Mouse (Mus musculus) forebrain, embryonic 13.5 days (tissue): ENCODE data around the gene Zfp810. TPM values are rescaled to one million over a fixed set of nuclear protein-coding genes. Genes with fewer than 3 reads are reported as not detected.

Source experiments
- ATAC-seq: fragments of 200-750 bp; cut with Nextera tagmentation; 2 replicates; pipeline ENCODE4 v1.8.0; 2017
- H3K27ac ChIP-seq: fragments of 300-500 bp; sonication (generic); 2 replicates; pipeline ENCODE4 v1.5.1; 2015; ENCODE audit warnings: inconsistent platforms, mild to moderate bottlenecking, moderate library complexity
- H3K27me3 ChIP-seq: fragments of 300-500 bp; sonication (generic); 2 replicates; pipeline ENCODE4 v1.6.1; 2015; ENCODE audit warnings: mild to moderate bottlenecking, inconsistent platforms
- H3K36me3 ChIP-seq: fragments of 300-500 bp; sonication (generic); 2 replicates; pipeline ENCODE4 v1.6.1; 2015; ENCODE audit warnings: mild to moderate bottlenecking, inconsistent platforms; ENCODE audit not compliant: poor library complexity, severe bottlenecking
- H3K4me1 ChIP-seq: fragments of 300-500 bp; sonication (generic); 2 replicates; pipeline ENCODE4 v1.6.1; 2015; ENCODE audit warnings: inconsistent platforms
- H3K4me2 ChIP-seq: fragments of 300-500 bp; sonication (generic); 2 replicates; pipeline ENCODE4 v1.6.1; 2015; ENCODE audit warnings: inconsistent platforms, mild to moderate bottlenecking, moderate library complexity
- H3K4me3 ChIP-seq: fragments of 300-500 bp; sonication (generic); 2 replicates; pipeline ENCODE4 v1.5.1; 2015; ENCODE audit warnings: mild to moderate bottlenecking, inconsistent platforms
- H3K9ac ChIP-seq: fragments of 300-500 bp; sonication (generic); 2 replicates; pipeline ENCODE4 v1.6.1; 2015; ENCODE audit warnings: mild to moderate bottlenecking, inconsistent platforms
- H3K9me3 ChIP-seq: fragments of 300-500 bp; sonication (generic); replicated peaks from 2 replicates; pipeline ENCODE4 v1.6.1; 2016; ENCODE audit warnings: inconsistent platforms
- WGBS: fragments of 180-500 bp; shearing (Covaris S2); methylation state at CpG from one replicate; pipeline ENCODE4 v1.1.7; 2015; 5-methylcytosine and 5-hydroxymethylcytosine counted together
- polyA plus RNA-seq: library from polyadenylated mRNA; unstranded; fragments of >200 nt; fragmentation: Nextera tagmentation; extraction: Ambion mirVana; gene quantifications from 2 replicates; pipeline ENCODE4 v1.2.1, GENCODE M21; 2015

Zfp810 gene
- polyA plus RNA-seq = 32.9 and 33.8 TPM in 2 replicates

- Histone ChIP-seq H3K9me3 (peaks cover 17% of the 10 kb centered on the region), H3K4me2 (peak within 1 kb of the TSS; percentile 76), H3K27ac (peak within 1 kb of the TSS; percentile 88), H3K27me3 (no peaks in the 10 kb centered on the region), H3K36me3 (peaks cover 30% of the 10 kb centered on the region), H3K4me1 (peaks cover 16% of the 10 kb centered on the region), H3K9ac (peak within 1 kb of the TSS; percentile 99), H3K4me3 (peak within 1 kb of the TSS; percentile 84)
- peak; percentile 100 for ATAC-seq
- under 1% methylated on average over 56 of the region's 56 CpGs for WGBS
Measured at GRCm38 (mm10) chr9:22307156-22307919, at the start of gene Zfp810. Gene Zfp810 (minus strand): TSS chr9:22307648.

GRCm38 (mm10) chr9:22355919-22356318 is 48.5 kb upstream of the Zfp810 start:
- Histone ChIP-seq H3K9me3 (no peaks in the 10 kb centered on the region), H3K9ac (no peak overlapping the region), H3K27ac (no peak overlapping the region), H3K27me3 (no peaks in the 10 kb centered on the region), H3K4me3 (no peak overlapping the region), H3K4me2 (no peak overlapping the region), H3K4me1 (no peaks in the 10 kb centered on the region), H3K36me3 (peaks cover 63% of the 10 kb centered on the region)
- peak; percentile 67; the same call in 1 of the 2 replicates for ATAC-seq
- WGBS = 51% methylated on average over 3 of the region's 3 CpGs

- H3K4me2 ChIP-seq = no peak overlapping the region
- H3K4me1 ChIP-seq = no peaks in the 10 kb centered on the region
- H3K27ac ChIP-seq = no peak overlapping the region
- 84% methylated on average over 5 of the region's 5 CpGs for WGBS
- H3K9ac ChIP-seq = no peak overlapping the region
- no peaks in the 10 kb centered on the region for H3K9me3 ChIP-seq
- no peaks in the 10 kb centered on the region for H3K27me3 ChIP-seq
- peaks cover 51% of the 10 kb centered on the region for H3K36me3 ChIP-seq
- no peak overlapping the region for H3K4me3 ChIP-seq
- no peak for ATAC-seq
Measured at GRCm38 (mm10) chr9:22353901-22354300, 46.5 kb upstream of the Zfp810 start.

- Histone ChIP-seq H3K9ac (no peak overlapping the region), H3K4me3 (no peak overlapping the region), H3K4me2 (no peak overlapping the region), H3K27me3 (no peaks in the 10 kb centered on the region), H3K36me3 (peaks cover 47% of the 10 kb centered on the region), H3K9me3 (no peaks in the 10 kb centered on the region), H3K27ac (no peak overlapping the region), H3K4me1 (no peaks in the 10 kb centered on the region)
- 97% methylated on average over 5 of the region's 5 CpGs for WGBS
- ATAC-seq = no peak
Measured at GRCm38 (mm10) chr9:22353465-22353864, 46.0 kb upstream of the Zfp810 start.

GRCm38 (mm10) chr9:22340331-22340730 is 32.9 kb upstream of the Zfp810 start:
- peaks cover 73% of the 10 kb centered on the region for H3K36me3 ChIP-seq

GRCm38 (mm10) chr9:22337217-22337616 is 29.8 kb upstream of the Zfp810 start:
- Histone ChIP-seq H3K27me3 (no peaks in the 10 kb centered on the region), H3K9me3 (no peaks in the 10 kb centered on the region), H3K9ac (no peak overlapping the region), H3K4me1 (no peaks in the 10 kb centered on the region), H3K4me2 (no peak overlapping the region), H3K4me3 (no peak overlapping the region), H3K36me3 (peaks cover 79% of the 10 kb centered on the region), H3K27ac (no peak overlapping the region)
- ATAC-seq = no peak
- WGBS = 100% methylated on average over 2 of the region's 2 CpGs

More at GRCm38 (mm10) chr9:22340331-22340730, 32.9 kb upstream of the Zfp810 start:
- no peak overlapping the region for H3K27ac ChIP-seq
- no peak for ATAC-seq
- no peak overlapping the region for H3K9ac ChIP-seq
- no peak overlapping the region for H3K4me3 ChIP-seq
- 78% methylated on average over 1 of the region's 1 CpGs for WGBS
- no peaks in the 10 kb centered on the region for H3K9me3 ChIP-seq
- H3K4me1 ChIP-seq = no peaks in the 10 kb centered on the region
- H3K4me2 ChIP-seq = no peak overlapping the region
- H3K27me3 ChIP-seq = no peaks in the 10 kb centered on the region

- no peaks in the 10 kb centered on the region for H3K27me3 ChIP-seq
- H3K4me1 ChIP-seq = peaks cover 14% of the 10 kb centered on the region
- H3K9me3 ChIP-seq = no peaks in the 10 kb centered on the region
- peak; percentile 93 for ATAC-seq
- H3K4me3 ChIP-seq = peak overlapping the region; percentile 50
- under 1% methylated on average over 32 of the region's 32 CpGs for WGBS
- no peak overlapping the region for H3K27ac ChIP-seq
- peaks cover 15% of the 10 kb centered on the region for H3K36me3 ChIP-seq
- H3K4me2 ChIP-seq = peak overlapping the region; percentile 87
- H3K9ac ChIP-seq = peak overlapping the region; percentile 65
Measured at GRCm38 (mm10) chr9:22327475-22328387, 20.3 kb upstream of the Zfp810 start.

GRCm38 (mm10) chr9:22327099-22327474 is 19.6 kb upstream of the Zfp810 start:
- no peaks in the 10 kb centered on the region for H3K9me3 ChIP-seq
- 16% methylated on average over 9 of the region's 9 CpGs for WGBS
- H3K27ac ChIP-seq = no peak overlapping the region
- H3K36me3 ChIP-seq = peaks cover 11% of the 10 kb centered on the region
- peak overlapping the region; percentile 50 for H3K4me3 ChIP-seq
- H3K4me1 ChIP-seq = peaks cover 14% of the 10 kb centered on the region
- H3K4me2 ChIP-seq = peak overlapping the region; percentile 87
- no peaks in the 10 kb centered on the region for H3K27me3 ChIP-seq
- ATAC-seq = no peak
- H3K9ac ChIP-seq = peak overlapping the region; percentile 65

GRCm38 (mm10) chr9:22324579-22324978 is 17.1 kb upstream of the Zfp810 start:
- no peak overlapping the region for H3K27ac ChIP-seq
- no peak overlapping the region for H3K4me3 ChIP-seq
- peaks cover 14% of the 10 kb centered on the region for H3K4me1 ChIP-seq
- no peak overlapping the region for H3K4me2 ChIP-seq
- H3K27me3 ChIP-seq = no peaks in the 10 kb centered on the region
- H3K9me3 ChIP-seq = no peaks in the 10 kb centered on the region
- no peak overlapping the region for H3K9ac ChIP-seq
- no peak for ATAC-seq
- 92% methylated on average over 1 of the region's 1 CpGs for WGBS
- no peaks in the 10 kb centered on the region for H3K36me3 ChIP-seq

- no peak overlapping the region for H3K4me2 ChIP-seq
- no peak for ATAC-seq
- H3K9me3 ChIP-seq = 0 out of 2 replicates have a peak, but pooled peaks cover 1% of the 10 kb centered on the region
- no peak overlapping the region for H3K27ac ChIP-seq
- H3K4me3 ChIP-seq = no peak overlapping the region
- peaks cover 7% of the 10 kb centered on the region for H3K4me1 ChIP-seq
- no peaks in the 10 kb centered on the region for H3K36me3 ChIP-seq
- no peak overlapping the region for H3K9ac ChIP-seq
- no peaks in the 10 kb centered on the region for H3K27me3 ChIP-seq
- 88% methylated on average over 8 of the region's 8 CpGs for WGBS
Measured at GRCm38 (mm10) chr9:22322381-22323211, 15.1 kb upstream of the Zfp810 start.

- no peak overlapping the region for H3K4me2 ChIP-seq
- H3K27me3 ChIP-seq = no peaks in the 10 kb centered on the region
- H3K4me3 ChIP-seq = no peak overlapping the region
- no peaks in the 10 kb centered on the region for H3K36me3 ChIP-seq
- ATAC-seq = no peak
- WGBS = 97% methylated on average over 1 of the region's 1 CpGs
- no peak overlapping the region for H3K27ac ChIP-seq
- H3K9me3 ChIP-seq = 0 out of 2 replicates have a peak, but pooled peaks cover 6% of the 10 kb centered on the region
- H3K9ac ChIP-seq = no peak overlapping the region
- H3K4me1 ChIP-seq = no peaks in the 10 kb centered on the region
Measured at GRCm38 (mm10) chr9:22319109-22319508, 11.7 kb upstream of the Zfp810 start.
